Mouse (Mus musculus) megakaryocyte progenitor cell, adult 5-6 weeks (primary cell): ENCODE results near the gene Abhd5. TPM values are rescaled to one million over a fixed set of nuclear protein-coding genes. Genes with fewer than 3 reads are reported as not detected.
"Not testable (repeated sequence)": the region's sequence is repeated elsewhere in the genome, so short reads cannot be mapped to it uniquely, and the experiment has no call there.

ENCODE experiments used
- ATAC-seq: replicated peaks from 2 replicates; pipeline ENCODE4 v1.8.0; 2016; ENCODE audit warnings: mild to moderate bottlenecking, moderate TSS enrichment, inconsistent platforms; ENCODE audit not compliant: poor library complexity
- total RNA-seq, 2 experiments: library from RNA; stranded (forward) in 1 of 2; stranded (reverse) in 1 of 2; fragments of 157-497, 149-512 nt in 1 of 2; fragments of 200-1000 nt in 1 of 2; gene quantifications; 2 replicates each; pipeline versions ENCODE4 v1.2.3 to v1.2.4; 2015 to 2017

Gene Abhd5
- total RNA-seq (2015), result 42.2 and 58.9 TPM in 2 replicates
- 44.1 and 63.1 TPM in 2 replicates for total RNA-seq (2017)

GRCm38 (mm10) chr9:122351303-122352024, at the start of gene Abhd5:
TSS of gene Abhd5 (plus strand) at chr9:122351608.
- ATAC-seq, result peak; percentile 76

- peak; percentile 94 for ATAC-seq
Observed at GRCm38 (mm10) chr9:122305302-122305701, 46.1 kb upstream of the Abhd5 start.

GRCm38 (mm10) chr9:122309013-122309980, 42.1 kb upstream of the Abhd5 start:
- peak; percentile 38 for ATAC-seq

- peak; percentile 88 for ATAC-seq
Observed at GRCm38 (mm10) chr9:122310613-122311049, 40.8 kb upstream of the Abhd5 start.

GRCm38 (mm10) chr9:122311051-122311760, 40.2 kb upstream of the Abhd5 start:
- no peak for ATAC-seq

- no peak for ATAC-seq
Observed at GRCm38 (mm10) chr9:122312296-122312990, 39.0 kb upstream of the Abhd5 start.

GRCm38 (mm10) chr9:122313128-122313527, 38.3 kb upstream of the Abhd5 start:
- not testable (repeated sequence) for ATAC-seq

- no peak for ATAC-seq
Observed at GRCm38 (mm10) chr9:122314386-122314785, 37.0 kb upstream of the Abhd5 start.

GRCm38 (mm10) chr9:122314942-122315341, 36.5 kb upstream of the Abhd5 start:
- ATAC-seq, result no peak

- no peak for ATAC-seq
Observed at GRCm38 (mm10) chr9:122315501-122315900, 35.9 kb upstream of the Abhd5 start.

GRCm38 (mm10) chr9:122316562-122316961, 34.8 kb upstream of the Abhd5 start:
- no peak for ATAC-seq

- no peak for ATAC-seq
Observed at GRCm38 (mm10) chr9:122320626-122321025, 30.8 kb upstream of the Abhd5 start.

GRCm38 (mm10) chr9:122322356-122322755, 29.1 kb upstream of the Abhd5 start:
- no peak for ATAC-seq

GRCm38 (mm10) chr9:122325996-122326395, 25.4 kb upstream of the Abhd5 start:
- no peak for ATAC-seq

GRCm38 (mm10) chr9:122328199-122328598, 23.2 kb upstream of the Abhd5 start:
- ATAC-seq, result no peak

- peak; percentile 73 for ATAC-seq
Observed at GRCm38 (mm10) chr9:122336677-122337076, 14.7 kb upstream of the Abhd5 start.

GRCm38 (mm10) chr9:122337510-122337931, 13.9 kb upstream of the Abhd5 start:
- ATAC-seq, result peak; percentile 68

GRCm38 (mm10) chr9:122339972-122340371, 11.4 kb upstream of the Abhd5 start:
- no peak for ATAC-seq

- no peak for ATAC-seq
Observed at GRCm38 (mm10) chr9:122343399-122343798, 8.0 kb upstream of the Abhd5 start.

- no peak for ATAC-seq
Observed at GRCm38 (mm10) chr9:122344560-122344959, 6.8 kb upstream of the Abhd5 start.
